Mouse (Mus musculus): ENCODE data around the gene Mdp1.
A peak's percentile ranks its signal among the peaks of the same experiment; 100 is the strongest.

Gene Mdp1

DNA sequence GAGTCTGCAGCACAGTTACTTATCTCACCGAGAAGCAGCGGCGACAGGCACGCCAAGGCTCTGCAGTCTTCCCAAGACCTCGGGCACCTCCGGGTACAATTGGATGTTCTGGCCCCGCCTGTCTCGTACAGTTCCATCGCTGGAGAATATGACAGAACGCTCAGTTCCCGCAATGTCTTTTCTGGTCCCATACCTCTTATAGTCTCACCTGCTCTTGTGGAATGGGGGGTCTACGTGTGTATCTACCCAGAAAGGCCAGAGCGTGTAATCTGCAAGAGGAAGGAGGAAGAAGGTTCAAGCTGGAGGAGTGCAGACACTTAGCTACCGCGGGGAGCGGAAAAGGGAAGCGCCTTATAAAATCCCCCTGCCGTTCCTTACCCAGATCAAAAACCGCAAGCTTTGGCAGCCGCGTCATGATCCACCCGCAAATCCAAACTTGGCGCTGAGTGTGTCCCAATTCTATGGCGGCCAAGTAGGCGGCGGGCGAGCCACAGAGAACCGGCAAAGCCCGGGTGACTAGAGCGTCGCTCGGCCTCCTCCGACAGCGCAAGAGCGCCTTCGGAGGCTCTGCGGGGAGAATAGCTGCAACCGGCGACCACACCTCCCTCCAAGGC, at the start of gene Mdp1:
Gene Mdp1 (minus strand): TSS at position 549 of the 614 bp plus-strand sequence.
- peak; percentile 78 for DNase-seq

DNA sequence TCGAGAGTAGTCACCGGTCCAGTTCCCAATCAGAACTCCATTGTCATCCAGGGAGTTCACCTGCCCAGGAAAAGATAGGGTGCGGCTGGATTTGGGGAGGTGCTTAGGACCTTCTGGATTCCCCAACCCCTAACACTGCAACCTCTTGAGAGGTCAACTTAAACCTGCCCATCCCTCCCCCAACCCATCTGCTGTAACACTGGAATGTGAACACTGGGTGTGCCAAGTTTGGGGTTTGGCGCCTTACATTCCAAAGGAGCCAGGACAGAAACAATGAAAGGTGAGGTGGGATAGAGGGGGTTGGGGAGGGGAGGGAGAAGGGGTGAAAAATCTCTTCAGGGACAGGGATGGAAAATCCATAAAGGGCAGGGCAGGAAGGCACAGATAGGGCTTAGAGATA, 49.2 kb upstream of the Mdp1 start:
- DNase-seq: no peak

DNA sequence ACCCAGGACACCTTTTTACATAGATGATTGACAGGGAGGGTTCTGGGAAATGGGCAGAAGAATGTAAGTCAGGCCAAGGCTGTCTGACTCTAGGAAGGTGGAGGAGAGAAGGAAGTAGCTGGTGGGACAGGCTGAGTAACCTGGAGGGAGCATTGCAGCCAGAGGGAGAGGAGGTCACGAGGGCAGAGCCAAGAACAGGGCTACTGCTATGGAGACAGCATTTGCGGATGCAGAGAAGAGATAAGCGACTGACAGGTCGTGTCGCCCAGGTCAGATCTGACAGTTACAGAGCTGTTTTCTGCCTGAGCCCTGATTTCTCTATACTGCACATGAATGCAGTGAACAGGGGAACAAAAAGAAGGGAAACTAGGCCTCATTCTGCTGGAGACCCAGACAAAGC, 47.1 kb upstream of the Mdp1 start:
- no peak for DNase-seq

- no peak for DNase-seq
Observed at GRCm38 (mm10) chr14:55706051-55706600, 45.8 kb upstream of the Mdp1 start.

- DNase-seq: no peak
Observed at GRCm38 (mm10) chr14:55702761-55703160, 42.5 kb upstream of the Mdp1 start.

DNA sequence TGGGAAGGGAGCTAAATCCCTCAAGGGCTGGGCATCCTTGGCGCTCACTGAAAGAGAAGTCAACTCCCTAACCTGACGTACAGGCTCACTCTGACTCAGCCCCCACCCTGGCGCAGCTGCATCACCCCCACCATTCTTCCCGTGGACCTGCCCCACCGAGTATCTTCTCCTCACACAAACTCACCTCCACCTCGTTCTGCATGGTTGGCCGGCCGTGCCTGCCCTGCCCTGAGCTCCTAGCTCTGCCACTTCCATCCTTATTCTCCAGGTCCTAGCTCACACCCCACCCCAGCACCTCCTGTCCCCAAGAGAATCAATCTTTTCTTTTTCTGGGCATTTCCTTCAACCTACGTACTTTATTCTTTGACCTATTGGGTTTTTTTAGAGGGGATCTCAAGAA, 40.8 kb upstream of the Mdp1 start:
- no peak for DNase-seq

- DNase-seq: no peak
Observed at GRCm38 (mm10) chr14:55697226-55697625, 36.9 kb upstream of the Mdp1 start.

DNA sequence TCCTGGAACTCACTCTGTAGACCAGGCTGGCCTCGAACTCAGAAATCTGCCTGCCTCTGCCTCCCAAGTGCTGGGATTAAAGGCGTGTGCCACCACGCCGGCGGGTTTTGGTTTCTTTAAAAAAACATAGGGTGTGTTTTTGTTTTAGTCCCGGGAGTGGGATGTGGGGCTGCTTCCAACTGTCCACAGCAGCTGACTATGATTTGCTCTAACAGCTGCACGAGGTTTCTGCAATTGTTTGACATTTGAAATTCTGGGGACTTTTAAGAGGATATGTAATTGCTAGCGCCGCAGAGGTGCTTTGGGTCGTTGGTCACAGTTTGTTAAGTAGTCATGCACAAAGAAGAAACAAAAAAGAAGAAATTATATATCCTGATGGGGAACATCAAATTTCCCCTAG, 29.1 kb upstream of the Mdp1 start:
- DNase-seq: no peak

- no peak for DNase-seq
Observed at GRCm38 (mm10) chr14:55682118-55682493, 21.8 kb upstream of the Mdp1 start.

DNA sequence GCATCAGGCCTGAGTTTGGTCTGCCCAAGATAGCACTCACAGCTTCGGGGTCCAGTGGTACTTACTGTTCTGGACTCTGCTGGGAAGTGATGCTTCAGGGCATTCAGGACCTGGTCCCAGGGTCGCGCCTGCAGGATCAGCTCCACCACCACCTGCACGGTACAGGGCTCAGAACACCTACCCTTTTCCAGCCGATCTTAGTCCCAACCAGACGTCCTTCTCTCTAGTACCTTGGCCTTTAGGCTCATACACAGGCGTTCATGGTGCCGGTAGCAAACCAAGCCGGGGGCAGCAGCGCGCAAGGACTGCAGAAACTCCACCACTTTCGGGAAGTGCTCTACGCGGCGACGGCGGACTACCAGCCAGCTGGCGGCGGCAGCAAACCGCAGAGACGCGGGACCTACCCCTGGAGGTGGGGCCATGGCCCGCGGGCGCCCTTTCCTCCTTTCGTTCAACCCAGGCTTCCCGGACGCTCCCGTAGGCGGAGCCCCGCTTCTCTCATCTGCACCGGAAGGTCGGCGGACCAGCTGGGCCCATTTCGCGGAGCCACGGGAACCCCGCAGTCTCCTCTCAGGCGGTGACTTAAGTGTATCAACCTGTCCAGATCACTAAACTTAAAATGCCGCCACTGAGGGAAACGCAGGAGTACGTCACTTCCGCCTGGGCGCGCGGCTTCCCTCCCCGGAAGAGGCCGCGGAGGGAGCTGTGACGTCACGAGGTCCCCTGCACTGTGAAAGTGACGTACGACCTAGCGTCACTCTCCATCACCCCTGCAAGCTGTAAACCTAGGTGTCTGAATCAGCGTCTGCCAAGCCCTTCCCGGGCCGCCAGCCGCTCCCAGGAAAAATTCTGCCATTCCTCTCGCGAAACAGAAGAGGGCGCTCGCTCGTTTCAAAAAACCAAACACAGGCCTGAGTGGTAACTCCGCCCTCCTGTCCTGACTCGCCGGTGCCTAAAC, 21.1 kb upstream of the Mdp1 start, which contains the start of gene Tinf2:
Gene Tinf2 (minus strand): TSS at position 661 of the 958 bp plus-strand sequence.
- peak; percentile 94 for DNase-seq

DNA sequence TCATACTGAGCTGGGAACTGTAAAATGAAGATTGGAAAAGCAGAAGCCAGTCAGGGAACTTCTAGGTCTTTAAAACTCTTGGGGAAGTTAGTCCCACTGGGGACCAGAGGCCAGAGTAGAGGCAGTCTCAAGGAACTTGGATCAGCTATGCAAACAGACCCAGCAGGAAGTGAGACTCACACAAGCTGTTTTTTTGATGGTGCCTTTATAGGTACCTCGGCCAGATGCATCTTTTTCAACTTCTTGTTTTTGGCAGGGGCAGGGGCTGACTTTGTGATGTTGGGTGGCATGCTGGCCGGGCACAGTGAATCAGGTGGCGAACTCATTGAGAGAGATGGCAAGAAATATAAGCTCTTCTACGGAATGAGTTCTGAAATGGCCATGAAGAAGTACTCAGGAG, 17.3 kb upstream of the Mdp1 start:
- DNase-seq: no peak

- DNase-seq: no peak
Observed at GRCm38 (mm10) chr14:55672741-55673060, 12.4 kb upstream of the Mdp1 start.

DNA sequence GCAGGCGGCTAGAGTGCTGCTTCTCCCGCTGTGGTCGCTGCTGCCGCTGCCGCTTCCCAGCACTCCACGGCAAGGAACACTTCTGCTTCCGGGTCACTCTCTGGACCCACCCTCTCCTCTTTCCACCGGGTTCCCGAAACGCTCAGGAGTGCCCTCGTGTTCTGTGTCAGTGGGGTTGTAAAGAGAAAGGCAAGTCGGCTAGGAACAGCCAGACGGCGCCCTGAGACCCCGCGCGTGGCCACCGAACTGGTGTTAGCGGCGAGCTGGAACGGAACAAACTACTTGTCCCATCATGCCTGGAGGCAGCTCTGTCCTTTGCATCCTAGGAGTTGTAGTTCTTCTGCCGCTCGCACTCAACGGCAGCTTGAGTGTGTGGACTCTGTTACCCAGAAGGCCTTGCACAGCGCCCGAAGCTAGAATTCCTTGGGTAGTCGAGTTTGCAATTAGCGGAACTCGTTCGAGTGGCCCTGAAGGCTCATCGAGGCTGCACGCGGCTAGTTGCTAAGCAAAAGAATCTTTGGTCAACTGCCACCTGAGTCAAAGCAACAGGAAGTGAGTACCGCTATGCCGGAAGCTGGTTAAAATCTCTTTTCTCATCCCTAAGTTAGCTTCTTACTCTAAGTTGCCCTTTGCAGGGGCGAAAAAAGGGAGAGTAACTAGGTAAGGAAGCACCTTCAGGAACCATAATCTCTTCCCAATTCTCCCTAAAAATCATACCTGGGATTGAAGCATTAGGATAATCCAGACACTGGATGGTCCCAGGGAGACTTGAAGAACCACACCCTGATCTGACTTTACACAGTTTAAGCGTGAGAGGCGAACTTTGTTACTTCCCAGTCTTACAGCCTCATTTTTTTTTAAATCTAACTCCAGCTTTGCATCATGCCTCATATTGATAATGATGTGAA, 11.8 kb upstream of the Mdp1 start, which contains the start of the genes Gmpr2 and Nedd8:
Gene Gmpr2 (plus strand): TSS at position 109 of the 908 bp plus-strand sequence.
Gene Nedd8 (minus strand): TSS at position 292 of the 908 bp plus-strand sequence.
- DNase-seq: peak; percentile 88

- no peak for DNase-seq
Observed at GRCm38 (mm10) chr14:55671486-55671832, 11.2 kb upstream of the Mdp1 start.

- DNase-seq: no peak
Observed at GRCm38 (mm10) chr14:55660636-55661035, 328 bp upstream of the Mdp1 start.

- DNase-seq: no peak
Observed at GRCm38 (mm10) chr14:55658011-55658410, 2.3 kb downstream of the Mdp1 start.

DNA sequence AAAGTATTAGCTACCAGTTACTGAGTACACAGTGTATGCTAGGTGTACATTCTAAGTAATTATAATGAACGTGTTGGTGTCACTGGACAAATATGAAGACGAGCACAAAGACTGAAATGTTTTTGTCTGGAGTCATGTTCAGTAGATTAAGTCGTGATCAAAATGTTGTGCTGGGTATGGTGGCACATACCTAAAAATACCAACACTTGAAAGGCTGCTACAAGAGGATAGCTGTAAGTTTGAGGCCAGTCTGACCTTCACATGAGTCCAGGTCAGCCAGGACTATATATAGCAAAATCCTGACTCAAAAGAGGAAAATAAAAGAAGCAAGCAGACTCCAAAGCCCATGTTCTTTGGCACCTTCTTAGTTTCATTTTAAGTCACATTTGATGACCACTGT, 3.4 kb downstream of the Mdp1 start:
- DNase-seq: no peak

DNA sequence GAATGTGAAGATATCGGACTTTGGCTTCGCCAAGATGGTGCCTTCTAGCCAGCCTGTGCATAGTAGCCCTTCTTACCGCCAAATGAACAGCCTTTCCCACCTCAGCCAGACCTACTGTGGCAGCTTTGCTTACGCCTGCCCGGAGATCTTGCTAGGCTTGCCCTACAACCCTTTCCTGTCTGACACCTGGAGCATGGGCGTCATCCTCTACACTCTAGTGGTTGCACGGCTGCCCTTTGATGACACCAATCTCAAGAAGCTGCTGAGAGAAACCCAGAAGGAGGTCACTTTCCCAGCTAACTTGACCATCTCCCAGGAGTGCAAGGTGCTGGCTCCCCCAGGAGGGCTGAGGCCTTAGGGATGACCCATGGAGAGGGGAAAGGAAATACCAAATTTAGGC, 8.8 kb downstream of the Mdp1 start:
- peak; percentile 46 for DNase-seq

DNA sequence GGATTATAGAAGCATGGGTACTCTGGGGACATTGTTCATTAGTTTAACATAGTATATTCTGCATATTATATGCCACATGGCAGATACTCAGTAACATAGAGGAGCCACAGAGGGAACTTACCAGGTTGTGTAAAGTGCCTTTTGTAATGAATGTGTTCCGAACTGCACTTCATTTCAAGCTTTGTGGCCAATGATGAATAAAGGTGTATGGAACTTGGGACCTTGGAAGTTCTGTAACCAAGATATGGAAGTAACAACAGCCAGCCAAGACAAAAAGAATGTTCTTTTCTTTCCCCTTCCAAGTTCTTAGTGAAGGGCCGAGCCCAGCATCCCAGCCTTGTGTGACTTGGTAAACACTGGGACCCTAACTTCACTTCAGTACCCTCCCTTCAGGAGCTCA, 10.4 kb downstream of the Mdp1 start, which contains the start of gene Tssk4:
Gene Tssk4 (plus strand): TSS at position 301 of the 400 bp plus-strand sequence.
- DNase-seq: no peak

GRCm38 (mm10) chr14:55644261-55644888, 15.9 kb downstream of the Mdp1 start:
- peak; percentile 46 for DNase-seq

DNA sequence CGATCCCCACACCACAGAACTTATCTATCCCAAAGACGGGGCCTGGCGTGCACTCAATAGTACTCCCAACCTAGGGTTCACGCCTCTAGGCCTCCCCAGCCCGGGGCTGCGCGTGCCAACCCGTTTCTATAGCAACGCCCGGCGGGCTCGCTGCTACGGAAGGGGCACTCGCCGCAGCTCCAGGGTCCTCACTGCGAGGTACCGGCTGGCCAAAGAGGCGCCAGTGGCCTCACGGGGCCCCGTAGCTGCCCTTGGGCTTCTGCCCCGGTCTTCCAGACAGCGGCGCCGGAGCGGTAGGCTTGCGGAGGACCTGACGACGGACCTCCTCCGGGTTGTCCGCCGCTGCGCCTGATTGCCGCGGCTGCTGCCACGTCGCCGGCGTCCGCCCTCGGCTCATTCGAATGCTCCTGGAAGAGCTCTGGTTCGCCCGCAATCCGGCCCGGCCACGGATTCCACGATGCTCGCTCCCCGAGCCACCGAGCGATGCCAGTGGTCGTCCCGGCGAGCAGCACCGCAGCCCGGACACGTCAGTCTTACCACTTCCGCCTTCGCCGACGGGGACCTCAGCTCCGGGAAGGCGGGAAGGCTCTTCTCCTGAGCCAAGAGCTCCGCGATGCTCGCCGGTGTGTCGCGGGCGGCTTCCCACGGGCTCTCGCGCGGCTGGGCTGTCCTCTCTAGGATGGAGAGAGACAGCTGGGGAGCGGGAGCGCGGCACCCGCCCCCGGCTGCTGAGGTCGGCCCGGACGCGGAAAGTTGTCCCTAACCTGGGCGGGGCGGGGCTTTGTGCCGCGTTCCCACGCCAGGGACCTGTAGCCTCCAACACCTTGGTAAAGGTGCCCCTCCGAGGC, 17.0 kb downstream of the Mdp1 start, which contains the start of gene Tm9sf1:
Gene Tm9sf1 (minus strand): TSS at position 747 of the 848 bp plus-strand sequence.
- DNase-seq: peak; percentile 87

All from thymus, postnatal 25 days (tissue).